ENCODE assay signal across 22 mouse cellular contexts in the genomic region with DNA sequence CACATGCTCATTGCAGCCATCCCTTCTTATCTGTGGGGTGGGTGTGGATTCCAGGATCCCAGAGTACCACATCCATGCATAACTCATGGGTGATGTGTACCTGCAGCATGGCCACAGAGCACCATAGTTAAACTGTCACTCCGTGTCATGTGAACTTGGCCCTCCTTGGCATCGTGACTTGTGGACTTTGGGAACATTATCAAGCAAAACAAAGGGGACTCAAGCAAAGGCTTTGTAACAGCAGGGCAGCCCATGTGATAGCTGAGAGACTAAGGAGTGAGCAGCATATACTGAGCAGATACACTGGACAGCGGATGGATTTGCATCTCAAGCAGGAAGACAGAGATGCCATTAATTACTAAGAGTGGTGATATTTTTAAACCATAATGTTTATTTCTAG.
DNase-seq lines count a peak whose midpoint lies in the region; ATAC-seq and TF ChIP-seq lines count a peak whose summit lies in the region.
"Had no signal": no experiment of that assay in that cellular context is flagged by ENCODE, and none has a peak within 500 bp of the region (broad histone marks: within the 10 kb centered on the region; RNA-seq: fewer than 3 reads in every experiment).

No protein-coding gene starts in this region.

- TF ChIP-seq EP300 in liver, postnatal 0 days (IDR thresholded peaks at IDR 0.05; ENCODE audit: low read depth) = no peak

- no peak overlapping the region for H3K27ac ChIP-seq in intestine, embryonic 16.5 days (ENCODE audit: low read length)
- H3K27ac ChIP-seq in intestine, embryonic 15.5 days = no peak overlapping the region
- no peak overlapping the region for H3K27ac ChIP-seq in kidney, embryonic 14.5 days (ENCODE audit: low read depth, low read length)
- H3K27ac ChIP-seq in liver, postnatal 0 days (ENCODE audit: low read depth) = no peak overlapping the region
- H3K27ac ChIP-seq: forebrain, embryonic 12.5 days; heart, embryonic 10.5 days; hindbrain, embryonic 12.5 days had no signal

- H3K4me3 ChIP-seq in intestine, embryonic 16.5 days (ENCODE audit: low read length) = no peak overlapping the region
- H3K4me3 ChIP-seq in intestine, embryonic 15.5 days (replicated peaks) = no peak overlapping the region
- H3K4me3 ChIP-seq in kidney, embryonic 14.5 days (ENCODE audit: low read length) = no peak overlapping the region
- H3K4me3 ChIP-seq in liver, postnatal 0 days (ENCODE audit: low read depth, low read length) = no peak overlapping the region
- H3K4me3 ChIP-seq: forebrain, embryonic 12.5 days; heart, embryonic 10.5 days; hindbrain, embryonic 12.5 days had no signal

- TF ChIP-seq CTCF in liver, postnatal 0 days (IDR thresholded peaks at IDR 0.05; ENCODE audit: low read depth) = no peak

- H3K27me3 ChIP-seq in intestine, embryonic 16.5 days (replicated peaks; ENCODE audit: control insufficient read depth, insufficient read depth, low read length) = no peaks in the 10 kb centered on the region
- no peaks in the 10 kb centered on the region for H3K27me3 ChIP-seq in intestine, embryonic 15.5 days (replicated peaks)
- no peaks in the 10 kb centered on the region for H3K27me3 ChIP-seq in kidney, embryonic 14.5 days (ENCODE audit: control insufficient read depth, insufficient read depth, low read length)
- H3K27me3 ChIP-seq in liver, postnatal 0 days (ENCODE audit: insufficient read depth, low read length) = no peaks in the 10 kb centered on the region
- H3K27me3 ChIP-seq: forebrain, embryonic 12.5 days; hindbrain, embryonic 12.5 days; Patski had no signal

- peaks cover 11% of the 10 kb centered on the region; the same call in 1 of the 2 replicates for H3K4me1 ChIP-seq in intestine, embryonic 16.5 days (ENCODE audit: control insufficient read depth, insufficient read depth, low read length)
- H3K4me1 ChIP-seq in intestine, embryonic 15.5 days (replicated peaks) = peaks cover 12% of the 10 kb centered on the region
- peaks cover 8% of the 10 kb centered on the region for H3K4me1 ChIP-seq in kidney, embryonic 14.5 days (ENCODE audit: control insufficient read depth, insufficient read depth, low read length)
- H3K4me1 ChIP-seq in liver, postnatal 0 days (ENCODE audit: insufficient read depth) = no peaks in the 10 kb centered on the region

- no peak overlapping the region for H3K9ac ChIP-seq in intestine, embryonic 16.5 days (ENCODE audit: low read depth, low read length)
- H3K9ac ChIP-seq in intestine, embryonic 15.5 days = no peak overlapping the region
- no peak overlapping the region for H3K9ac ChIP-seq in kidney, embryonic 14.5 days (ENCODE audit: low read depth, low read length)
- no peak overlapping the region for H3K9ac ChIP-seq in liver, postnatal 0 days (replicated peaks)
- H3K9ac ChIP-seq: forebrain, embryonic 12.5 days; hindbrain, embryonic 12.5 days had no signal

- 73% methylated on average over 3 of the region's 3 CpGs for WGBS in intestine, embryonic 16.5 days
- WGBS in intestine, embryonic 15.5 days = 72% methylated on average over 3 of the region's 3 CpGs
- WGBS in kidney, embryonic 14.5 days = 77% methylated on average over 3 of the region's 3 CpGs
- WGBS in liver, postnatal 0 days (ENCODE audit: insufficient replicate concordance) = 75% methylated on average over 3 of the region's 3 CpGs

- peak; percentile 42 to 53 for DNase-seq in kidney, adult 8-10 months
- DNase-seq in liver, postnatal 0 days = no peak
- no peak for DNase-seq in liver
- DNase-seq in right cerebral cortex, adult 18-20 months = no peak
- no peak for DNase-seq in left cerebral cortex, adult 18-20 months (ENCODE audit: low spot score in 2 of 2)
- DNase-seq: adrenal gland, postnatal 14 days; cerebellum, adult 11-12 months; cerebellum, adult 9-10 months; cerebellum, postnatal 25 days; gastrocnemius, postnatal 10 days; heart, adult 18-20 months; heart, postnatal 10 days; heart, postnatal 4 days had no signal

- no peaks in the 10 kb centered on the region for H3K9me3 ChIP-seq in intestine, embryonic 16.5 days (ENCODE audit: control insufficient read depth, low read length)
- H3K9me3 ChIP-seq in intestine, embryonic 15.5 days = no peaks in the 10 kb centered on the region
- H3K9me3 ChIP-seq in kidney, embryonic 14.5 days (ENCODE audit: control insufficient read depth, low read length) = no peaks in the 10 kb centered on the region
- H3K9me3 ChIP-seq in liver, postnatal 0 days (ENCODE audit: low read length) = no peaks in the 10 kb centered on the region; the same call in 1 of the 2 replicates
- H3K9me3 ChIP-seq: forebrain, embryonic 12.5 days; heart, embryonic 10.5 days; hindbrain, embryonic 12.5 days had no signal

- peak; percentile 66 for ATAC-seq in intestine, embryonic 16.5 days
- no peak for ATAC-seq in intestine, embryonic 15.5 days
- no peak for ATAC-seq in kidney, embryonic 14.5 days (ENCODE audit: low FRiP score, low TSS enrichment)
- ATAC-seq in liver, postnatal 0 days = peak; percentile 51
- ATAC-seq: activated CD4-positive, CD25-positive, alpha-beta regulatory T cell, adult 4 months; forebrain, embryonic 16.5 days; Patski had no signal

- no peaks in the 10 kb centered on the region for H3K36me3 ChIP-seq in intestine, embryonic 16.5 days (ENCODE audit: control insufficient read depth, insufficient read depth, low read length)
- H3K36me3 ChIP-seq in intestine, embryonic 15.5 days = no peaks in the 10 kb centered on the region
- H3K36me3 ChIP-seq in kidney, embryonic 14.5 days (ENCODE audit: control insufficient read depth, insufficient read depth, low read length) = no peaks in the 10 kb centered on the region
- H3K36me3 ChIP-seq in liver, postnatal 0 days (replicated peaks; ENCODE audit: insufficient read depth, low read length) = no peaks in the 10 kb centered on the region
- H3K36me3 ChIP-seq: forebrain, embryonic 12.5 days; heart, embryonic 10.5 days; hindbrain, embryonic 12.5 days had no signal

- no peak overlapping the region for H3K4me2 ChIP-seq in intestine, embryonic 16.5 days (ENCODE audit: low read depth, low read length)
- no peak overlapping the region for H3K4me2 ChIP-seq in intestine, embryonic 15.5 days (replicated peaks)
- H3K4me2 ChIP-seq in kidney, embryonic 14.5 days (replicated peaks; ENCODE audit: low read depth, low read length) = no peak overlapping the region
- H3K4me2 ChIP-seq in liver, postnatal 0 days (ENCODE audit: low read depth, low read length) = no peak overlapping the region
- H3K4me2 ChIP-seq: forebrain, embryonic 12.5 days; hindbrain, embryonic 12.5 days had no signal

Comparison
In these comparisons a context has a peak if more than half of its experiments do, and no peak if none do; other contexts are left out.
1. ATAC-seq: peak in intestine, embryonic 16.5 days (single experiment) and liver, postnatal 0 days (single experiment); none in intestine, embryonic 15.5 days (single experiment) and kidney, embryonic 14.5 days (single experiment).
2. DNase-seq: peak in kidney, adult 8-10 months (2 of 2); none in liver, postnatal 0 days (single experiment), liver (single experiment), right cerebral cortex, adult 18-20 months (single experiment) and left cerebral cortex, adult 18-20 months (0 of 2).